In genomic region chr6:77827526-77827925, GRCm38 (mm10) we compare ENCODE assay signal across 12 mouse cellular contexts.
"Had no signal": no experiment of that assay in that cellular context is flagged by ENCODE, and none has a peak within 500 bp of the region (broad histone marks: within the 10 kb centered on the region; RNA-seq: fewer than 3 reads in every experiment).

No protein-coding gene starts in this region.

- H3K9ac ChIP-seq: liver, embryonic 15.5 days had no signal

- H3K4me3 ChIP-seq: left cerebral cortex, adult 2 months; limb, embryonic 10.5 days; liver, embryonic 15.5 days had no signal

- H3K36me3 ChIP-seq: limb, embryonic 10.5 days; liver, embryonic 15.5 days had no signal

- H3K4me1 ChIP-seq: limb, embryonic 10.5 days; liver, embryonic 15.5 days had no signal

- H3K9me3 ChIP-seq: limb, embryonic 10.5 days; liver, embryonic 15.5 days had no signal

- H3K27me3 ChIP-seq: liver, embryonic 15.5 days had no signal

- DNase-seq: kidney, adult 8-10 months; kidney, postnatal 25 days; lung, adult 2 months; lung, postnatal 36 days; right cerebral cortex, adult 18-20 months; right cerebral cortex, postnatal 25 days; thymus, postnatal 36 days had no signal

- H3K4me2 ChIP-seq: liver, embryonic 11.5 days; liver, embryonic 15.5 days had no signal

- H3K27ac ChIP-seq: left cerebral cortex, adult 2 months; limb, embryonic 10.5 days; liver, embryonic 15.5 days had no signal

- ATAC-seq: lung, postnatal 0 days had no signal
